Mouse (Mus musculus) neural tube, embryonic 12.5 days (tissue): ENCODE results near the gene Bicra. TPM values are rescaled to one million over a fixed set of nuclear protein-coding genes. Genes with fewer than 3 reads are reported as not detected.

ENCODE experiments used
- polyA plus RNA-seq: library from polyadenylated mRNA; unstranded; fragments of >200 nt; fragmentation: Nextera tagmentation; extraction: Ambion mirVana; gene quantifications from 2 replicates; pipeline ENCODE4 v1.2.1, GENCODE M21; 2016

Bicra gene
- polyA plus RNA-seq, 1 experiment from 2014 or later: 10.1 TPM

Other genes with a start within 250 kb of the Bicra start
- not detected in 2 replicates for gene Obox6, start 208.2 kb downstream of the Bicra start, polyA plus RNA-seq
- not detected in 2 replicates for gene Crx, start 168.0 kb downstream of the Bicra start, polyA plus RNA-seq
- gene Crxos, start 165.3 kb downstream of the Bicra start, polyA plus RNA-seq: not detected in 2 replicates
- 1,130 and 1,196 TPM in 2 replicates for gene Selenow, start 125.5 kb downstream of the Bicra start, polyA plus RNA-seq
- 157 and 169 TPM in 2 replicates for gene Nop53, start 101.8 kb downstream of the Bicra start, polyA plus RNA-seq
- gene Ehd2, start 80.4 kb downstream of the Bicra start, polyA plus RNA-seq: 9.2 and 12.1 TPM in 2 replicates
- gene Zfp541, start 13.9 kb upstream of the Bicra start, polyA plus RNA-seq: 0.05 TPM in 1 of 2 replicates, not detected in the other
- 186 and 216 TPM in 2 replicates for gene Napa, start 50.5 kb upstream of the Bicra start, polyA plus RNA-seq
- gene Kptn, start 72.0 kb upstream of the Bicra start, polyA plus RNA-seq: 29.6 and 32.9 TPM in 2 replicates
- 1.2 and 1.8 TPM in 2 replicates for gene Slc8a2, start 81.9 kb upstream of the Bicra start, polyA plus RNA-seq
- gene Meis3, start 127.2 kb upstream of the Bicra start, polyA plus RNA-seq: 194 and 205 TPM in 2 replicates
- 14.9 and 16.5 TPM in 2 replicates for gene Dhx34, start 174.1 kb upstream of the Bicra start, polyA plus RNA-seq
- gene C5ar2, start 196.2 kb upstream of the Bicra start, polyA plus RNA-seq: 0.09 and 0.10 TPM in 2 replicates
- gene C5ar1, start 211.6 kb upstream of the Bicra start, polyA plus RNA-seq: 0.87 and 1.2 TPM in 2 replicates
- 27.0 and 28.5 TPM in 2 replicates for gene Inafm1, start 225.7 kb upstream of the Bicra start, polyA plus RNA-seq
- 47.7 and 49.5 TPM in 2 replicates for gene Ccdc9, start 238.9 kb upstream of the Bicra start, polyA plus RNA-seq